Mouse (Mus musculus): Measurements from ENCODE around the gene Gabrg2. TPM values are rescaled to one million over a fixed set of nuclear protein-coding genes. Genes with fewer than 3 reads are reported as not detected.

Gene Gabrg2
- polyA plus RNA-seq, 1 experiment from 2014 or later: not detected

- no peak overlapping the region for H3K9ac ChIP-seq
- no peak overlapping the region for H3K27ac ChIP-seq (ENCODE audit: poor library complexity, severe bottlenecking)
- no peaks in the 10 kb centered on the region for H3K4me1 ChIP-seq (replicated peaks)
- WGBS: 57% methylated on average over 2 of the region's 2 CpGs
- H3K27me3 ChIP-seq (replicated peaks): no peaks in the 10 kb centered on the region
- no peak overlapping the region for H3K4me3 ChIP-seq
- no peaks in the 10 kb centered on the region for H3K36me3 ChIP-seq
- H3K9me3 ChIP-seq (replicated peaks): no peaks in the 10 kb centered on the region
- no peak overlapping the region for H3K4me2 ChIP-seq
- ATAC-seq (ENCODE audit: insufficient number of reproducible peaks, low FRiP score): no peak
These were observed 97.0 kb downstream of the Gabrg2 start for GRCm38 (mm10) chr11:41903661-41904060.

Other genes with a start within 250 kb of the Gabrg2 start
- 0.95 and 2.4 TPM in 2 replicates for gene Gabra1, start 182.1 kb upstream of the Gabrg2 start, polyA plus RNA-seq (2016; fragmentation: Nextera tagmentation; extraction: Ambion mirVana)

Data from heart, embryonic 12.5 days (tissue).